In the genomic region with DNA sequence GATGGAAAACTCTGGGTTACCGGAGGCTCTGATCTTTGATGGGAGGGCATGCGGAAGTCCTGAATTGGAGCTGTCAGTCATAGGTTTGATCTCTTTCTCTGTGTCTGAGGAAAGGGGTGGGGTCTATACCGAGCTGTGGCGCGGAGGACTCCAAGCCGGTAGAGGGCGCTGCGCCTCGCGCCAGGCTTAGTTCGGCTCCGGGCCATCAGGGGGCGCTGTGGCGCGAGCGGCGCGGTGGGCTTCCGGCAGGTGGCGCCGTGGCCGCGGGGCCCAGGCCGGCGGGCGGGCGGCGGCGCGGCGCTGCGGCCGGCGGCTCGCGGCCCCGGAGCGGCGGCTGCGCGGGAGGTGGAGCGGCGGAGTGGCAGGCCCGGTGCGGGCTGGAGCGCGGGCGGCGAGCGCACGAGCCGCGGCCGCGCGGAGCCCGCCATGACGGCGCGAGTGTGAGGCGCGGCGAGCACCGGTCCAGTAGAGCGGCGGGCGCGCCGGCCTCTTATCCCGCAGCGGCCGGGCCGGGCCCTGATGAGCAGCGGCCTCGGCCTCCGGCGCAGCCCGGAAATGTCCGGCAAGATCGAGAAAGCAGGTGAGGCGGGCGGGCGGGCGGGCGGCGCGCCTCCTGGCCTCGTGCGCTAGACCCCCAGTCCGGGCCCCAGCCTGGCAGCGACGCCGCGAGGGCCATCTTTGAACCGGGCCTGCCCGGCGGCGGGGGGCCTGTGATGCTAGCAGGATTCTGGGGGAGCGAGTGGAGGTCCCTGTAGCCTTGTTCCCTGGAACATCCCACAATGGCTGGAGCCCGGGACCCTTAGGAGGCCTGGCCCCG, we compare ENCODE assay signal across 8 mouse cellular contexts. TPM values are rescaled to one million over a fixed set of nuclear protein-coding genes. Genes with fewer than 3 reads are reported as not detected.
DNase-seq lines count a peak whose midpoint lies in the region; ATAC-seq and TF ChIP-seq lines count a peak whose summit lies in the region.

TSS of gene Rapgef1 (plus strand) at position 237 of the 817 bp plus-strand sequence.

- no peak for TF ChIP-seq EP300 in lung, postnatal 0 days (IDR thresholded peaks at IDR 0.05)

- peaks cover 8% of the 10 kb centered on the region for H3K4me1 ChIP-seq in hindbrain, embryonic 11.5 days (replicated peaks; ENCODE audit: control insufficient read depth, insufficient read depth, low read length)
- peaks cover 11% of the 10 kb centered on the region; the same call in 1 of the 2 replicates for H3K4me1 ChIP-seq in lung, postnatal 0 days (ENCODE audit: insufficient read depth, low read depth, low read length)

- peak within 1 kb of the TSS; percentile 81 for H3K4me3 ChIP-seq in hindbrain, embryonic 11.5 days (ENCODE audit: low read depth, low read length)
- H3K4me3 ChIP-seq in lung, postnatal 0 days (ENCODE audit: low read depth, low read length): peak within 1 kb of the TSS; percentile 67

- peak; percentile 80 for DNase-seq in Muller cell, postnatal 12 days (ENCODE audit: inconsistent ontology term)
- peak; percentile 81 for DNase-seq in cerebellum, adult 9-11 months
- DNase-seq in frontal cortex, postnatal 10 days (ENCODE audit: low spot score in 2 of 2): peak; percentile 42 to 84
- DNase-seq in hindbrain, embryonic 11.5 days (ENCODE audit: low spot score): peak; percentile 93
- peak; percentile 62 for DNase-seq in layer of hippocampus, adult 9-11 months
- DNase-seq in lung, postnatal 0 days (ENCODE audit: low spot score): peak; percentile 73
- DNase-seq in ovary, postnatal 10 days (ENCODE audit: low spot score): peak; percentile 95
- DNase-seq in thymus, postnatal 10 days (ENCODE audit: low spot score in 2 of 2): peak; percentile 82 to 95

- H3K36me3 ChIP-seq in hindbrain, embryonic 11.5 days (ENCODE audit: control insufficient read depth, insufficient read depth, low read length): no peaks in the 10 kb centered on the region
- H3K36me3 ChIP-seq in lung, postnatal 0 days (ENCODE audit: insufficient read depth, low read length): no peaks in the 10 kb centered on the region

- H3K27me3 ChIP-seq in hindbrain, embryonic 11.5 days (ENCODE audit: control insufficient read depth, insufficient read depth, low read length): no peaks in the 10 kb centered on the region
- H3K27me3 ChIP-seq in lung, postnatal 0 days (replicated peaks; ENCODE audit: insufficient read depth, low read length): no peaks in the 10 kb centered on the region

- H3K9ac ChIP-seq in hindbrain, embryonic 11.5 days (ENCODE audit: low read depth, low read length): peak within 1 kb of the TSS; percentile 93
- peak within 1 kb of the TSS; percentile 79 for H3K9ac ChIP-seq in lung, postnatal 0 days (replicated peaks; ENCODE audit: low read depth)

- H3K9me3 ChIP-seq in hindbrain, embryonic 11.5 days (ENCODE audit: control insufficient read depth, low read length): no peaks in the 10 kb centered on the region
- no peaks in the 10 kb centered on the region for H3K9me3 ChIP-seq in lung, postnatal 0 days (ENCODE audit: low read length)

- peak; percentile 98 for TF ChIP-seq CTCF in lung, postnatal 0 days (IDR thresholded peaks at IDR 0.05)

- ATAC-seq in hindbrain, embryonic 11.5 days (ENCODE audit: low FRiP score): peak; percentile 79
- peak; percentile 86 for ATAC-seq in lung, postnatal 0 days

- 1% methylated on average over 67 of the region's 101 CpGs for WGBS in hindbrain, embryonic 11.5 days
- WGBS in lung, postnatal 0 days: under 1% methylated on average over 61 of the region's 101 CpGs

- peak within 1 kb of the TSS; percentile 84 for H3K4me2 ChIP-seq in hindbrain, embryonic 11.5 days (replicated peaks; ENCODE audit: low read depth, low read length)
- peak within 1 kb of the TSS; percentile 78 for H3K4me2 ChIP-seq in lung, postnatal 0 days (replicated peaks; ENCODE audit: low read depth, low read length)

- H3K27ac ChIP-seq in hindbrain, embryonic 11.5 days (ENCODE audit: low read depth, low read length): peak within 1 kb of the TSS; percentile 91
- peak within 1 kb of the TSS; percentile 82 for H3K27ac ChIP-seq in lung, postnatal 0 days (ENCODE audit: low read length)

RNA-seq across cellular contexts. Expression of gene Rapgef1, which starts in this region (rescaled TPM):
- 13.3 and 14.3 TPM in 2 replicates for polyA plus RNA-seq in hindbrain, embryonic 11.5 days (2014; fragmentation: Nextera tagmentation; extraction: Ambion mirVana)
- polyA plus RNA-seq in lung, postnatal 0 days (2015; fragmentation: Nextera tagmentation; extraction: Ambion mirVana): 10.6 and 11.4 TPM in 2 replicates

Comparison
In these comparisons a context has a peak if more than half of its experiments do, and no peak if none do; other contexts are left out.
1. Peak in every context shown above with its lines: DNase-seq, ATAC-seq, H3K4me3 ChIP-seq and H3K27ac ChIP-seq.